Mouse (Mus musculus): ENCODE data around the gene Mark1. TPM values are rescaled to one million over a fixed set of nuclear protein-coding genes. Genes with fewer than 3 reads are reported as not detected.

The Mark1 gene
- total RNA-seq, 2 experiments from 2014 or later = 0.13 TPM; not detected in 1

- no peak for ATAC-seq (ENCODE audit: poor library complexity, severe bottlenecking)
Observed at GRCm38 (mm10) chr1:184897350-184897749, 102.0 kb downstream of the Mark1 start.

DNA sequence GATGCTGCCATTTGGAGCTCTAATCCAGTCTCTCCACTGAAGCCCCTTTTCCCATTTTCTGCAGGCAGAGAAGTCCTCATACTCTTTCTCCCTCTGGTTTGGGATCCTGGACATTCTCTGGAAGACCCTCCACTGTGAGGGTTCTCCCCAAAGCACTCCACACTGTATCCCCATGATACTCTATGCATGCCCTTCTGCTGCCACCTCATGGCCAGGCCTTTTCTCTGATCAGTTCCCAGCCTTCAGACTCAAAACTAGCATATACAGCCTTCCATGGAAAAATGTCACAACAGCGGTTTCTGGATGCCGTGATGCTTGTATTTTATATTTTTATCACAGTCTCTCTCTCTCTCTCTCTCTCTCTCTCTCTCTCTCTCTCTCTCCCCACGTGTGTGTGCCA lies 107.4 kb downstream of the Mark1 start:
- ATAC-seq (ENCODE audit: poor library complexity, severe bottlenecking) = no peak

- ATAC-seq (ENCODE audit: poor library complexity, severe bottlenecking) = no peak
Observed at GRCm38 (mm10) chr1:184889454-184889853, 109.9 kb downstream of the Mark1 start.

GRCm38 (mm10) chr1:184886160-184886559 lies 113.2 kb downstream of the Mark1 start:
- no peak for ATAC-seq (ENCODE audit: poor library complexity, severe bottlenecking)

GRCm38 (mm10) chr1:184882281-184883268 lies 116.8 kb downstream of the Mark1 start, which contains the start of gene C130074G19Rik:
TSS of gene C130074G19Rik (minus strand) at chr1:184883218.
- peak; percentile 67 for ATAC-seq (ENCODE audit: poor library complexity, severe bottlenecking)

DNA sequence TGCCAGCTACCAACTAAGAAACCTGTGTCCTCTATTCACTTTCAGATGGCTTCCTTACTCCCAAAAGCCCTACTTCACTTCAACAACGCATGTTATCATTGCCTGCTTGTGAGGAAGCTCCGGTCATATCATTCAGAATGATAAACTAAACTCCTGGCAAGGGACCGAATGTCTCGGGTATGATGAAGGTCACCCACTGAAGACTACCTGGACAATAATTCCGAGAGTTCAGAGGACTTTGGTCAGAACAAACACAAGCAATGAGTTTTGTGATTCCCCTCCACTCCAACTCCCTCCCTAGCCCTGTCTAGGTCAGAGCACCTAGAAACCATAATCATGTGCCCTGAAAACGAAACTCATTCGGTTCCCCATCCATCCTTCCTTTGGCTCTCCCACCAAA lies 117.5 kb downstream of the Mark1 start:
- no peak for ATAC-seq (ENCODE audit: poor library complexity, severe bottlenecking)

DNA sequence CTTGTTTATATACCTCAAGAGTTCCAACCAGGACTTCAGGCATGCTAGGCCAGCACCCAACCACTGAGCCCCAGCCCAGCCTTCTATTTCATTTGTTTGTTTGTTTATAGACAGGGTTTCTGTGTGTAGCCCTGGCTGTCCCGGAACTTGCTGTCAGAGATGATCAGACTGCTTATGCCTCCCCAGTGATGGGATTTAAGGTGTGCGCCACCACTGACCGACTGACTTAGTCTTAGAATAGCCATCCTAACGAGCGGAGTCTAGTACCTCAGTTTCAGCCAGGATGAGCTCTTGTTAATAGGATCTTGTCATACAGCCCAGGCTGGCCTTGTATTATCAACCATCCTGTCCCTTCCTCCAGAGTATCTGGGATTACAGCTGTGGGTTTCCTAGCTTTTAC lies 118.2 kb downstream of the Mark1 start:
- no peak for ATAC-seq (ENCODE audit: poor library complexity, severe bottlenecking)

DNA sequence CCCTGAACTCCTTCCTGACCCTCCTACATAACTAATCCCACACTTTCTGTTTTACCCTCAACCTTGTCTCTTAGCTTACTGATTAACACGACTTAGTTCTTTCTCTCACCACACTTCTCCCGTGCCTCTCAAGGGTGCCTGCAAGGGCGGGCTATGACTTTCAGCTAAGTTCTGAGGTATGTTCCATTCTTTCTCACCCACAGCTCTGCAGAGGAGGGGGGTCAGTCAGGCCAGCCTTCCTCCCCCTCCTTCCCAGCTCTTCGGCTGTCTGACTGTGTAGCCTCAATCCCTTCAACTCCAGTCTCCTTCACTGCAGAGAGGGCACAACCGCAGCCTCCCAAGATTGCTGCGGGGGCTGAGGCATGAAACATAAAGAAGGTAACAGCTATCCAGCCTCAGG lies 120.5 kb downstream of the Mark1 start:
- no peak for ATAC-seq (ENCODE audit: poor library complexity, severe bottlenecking)

GRCm38 (mm10) chr1:184877306-184877705 lies 122.1 kb downstream of the Mark1 start:
- no peak for ATAC-seq (ENCODE audit: poor library complexity, severe bottlenecking)

GRCm38 (mm10) chr1:184873910-184874309 lies 125.5 kb downstream of the Mark1 start:
- no peak for ATAC-seq (ENCODE audit: poor library complexity, severe bottlenecking)

- ATAC-seq (ENCODE audit: poor library complexity, severe bottlenecking) = no peak
Observed at GRCm38 (mm10) chr1:184872069-184872819, 127.1 kb downstream of the Mark1 start.

- ATAC-seq (ENCODE audit: poor library complexity, severe bottlenecking) = no peak
Observed at GRCm38 (mm10) chr1:184871506-184871905, 127.9 kb downstream of the Mark1 start.

DNA sequence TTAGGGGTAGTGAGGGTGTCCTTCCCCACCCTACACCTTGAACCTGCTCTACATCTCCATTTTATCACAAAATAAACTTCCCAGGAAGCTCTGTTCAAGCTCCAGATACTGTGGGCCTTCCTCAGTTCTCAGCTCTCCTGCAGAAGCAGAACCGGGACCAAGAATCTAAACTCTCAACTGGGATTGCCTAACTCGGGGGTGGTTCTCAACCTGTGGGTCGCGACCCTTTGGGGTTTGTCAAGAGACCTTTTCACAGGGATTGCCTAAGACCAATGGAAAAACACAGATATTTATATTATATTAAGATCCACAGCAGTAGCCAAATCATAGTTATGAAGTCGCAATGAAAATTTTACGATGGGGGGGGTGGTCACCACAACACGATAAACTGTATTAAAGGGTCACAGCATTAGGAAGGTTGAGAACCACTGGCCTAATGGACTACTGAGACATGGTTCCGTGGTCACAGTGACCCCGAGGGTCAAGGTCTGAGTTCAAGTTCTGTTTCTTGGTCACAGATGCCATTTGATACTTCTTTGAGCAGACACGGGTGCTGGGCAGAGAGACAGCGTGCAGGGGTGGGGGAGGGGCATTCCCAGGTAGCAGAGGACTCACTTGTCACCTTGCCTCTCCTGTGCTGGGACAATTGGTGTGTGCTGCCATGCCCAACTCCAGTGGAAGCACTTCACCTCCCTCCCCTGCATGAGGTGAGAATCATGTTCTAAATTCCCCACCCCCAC lies 128.6 kb downstream of the Mark1 start:
- ATAC-seq (ENCODE audit: poor library complexity, severe bottlenecking) = no peak

- ATAC-seq (ENCODE audit: poor library complexity, severe bottlenecking) = no peak
Observed at GRCm38 (mm10) chr1:184869939-184870565, 129.3 kb downstream of the Mark1 start.

- ATAC-seq (ENCODE audit: poor library complexity, severe bottlenecking) = no peak
Observed at GRCm38 (mm10) chr1:184867640-184868120, 131.7 kb downstream of the Mark1 start.

DNA sequence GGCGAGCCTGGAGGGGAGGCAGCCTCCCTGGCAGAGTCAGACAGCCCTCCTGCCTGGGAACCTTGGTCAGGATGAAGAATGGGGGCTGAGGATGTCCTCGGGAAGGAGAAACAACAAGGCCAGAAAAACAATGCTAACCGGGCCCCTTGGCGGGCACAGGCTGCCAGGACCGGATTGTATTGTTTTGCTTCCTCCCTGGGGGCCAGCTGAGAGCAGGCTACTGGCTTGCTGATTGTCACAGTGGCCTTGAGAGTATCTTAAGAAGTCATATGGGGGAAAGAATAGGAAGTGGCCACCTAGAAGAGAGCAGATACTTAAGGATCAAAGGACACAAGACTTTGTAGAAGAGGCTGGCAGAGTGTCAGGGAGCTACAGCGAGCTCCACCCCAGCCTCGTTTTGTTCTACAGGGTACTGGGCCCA lies 135.0 kb downstream of the Mark1 start:
- no peak for ATAC-seq (ENCODE audit: poor library complexity, severe bottlenecking)

GRCm38 (mm10) chr1:184862636-184863035 lies 136.7 kb downstream of the Mark1 start:
- no peak for ATAC-seq (ENCODE audit: poor library complexity, severe bottlenecking)

DNA sequence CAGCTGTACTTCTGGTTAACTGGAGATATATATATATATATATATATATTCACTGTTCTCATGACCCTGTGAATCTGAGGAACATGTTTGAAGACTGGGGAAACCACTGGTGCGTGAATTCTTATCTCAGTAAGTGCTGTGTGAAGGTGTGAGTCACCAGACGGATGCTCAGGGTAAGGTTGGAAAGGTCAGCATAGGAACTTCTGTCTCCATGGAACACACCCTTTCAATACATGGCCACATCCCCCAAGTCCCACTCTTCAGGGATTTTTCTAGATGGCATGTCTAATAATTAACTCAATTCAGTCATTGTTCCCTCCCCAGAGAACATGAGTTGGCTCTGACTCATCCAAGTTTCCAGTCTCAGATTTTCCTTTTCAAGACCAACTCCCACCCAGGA lies 137.8 kb downstream of the Mark1 start:
- ATAC-seq (ENCODE audit: poor library complexity, severe bottlenecking) = no peak

DNA sequence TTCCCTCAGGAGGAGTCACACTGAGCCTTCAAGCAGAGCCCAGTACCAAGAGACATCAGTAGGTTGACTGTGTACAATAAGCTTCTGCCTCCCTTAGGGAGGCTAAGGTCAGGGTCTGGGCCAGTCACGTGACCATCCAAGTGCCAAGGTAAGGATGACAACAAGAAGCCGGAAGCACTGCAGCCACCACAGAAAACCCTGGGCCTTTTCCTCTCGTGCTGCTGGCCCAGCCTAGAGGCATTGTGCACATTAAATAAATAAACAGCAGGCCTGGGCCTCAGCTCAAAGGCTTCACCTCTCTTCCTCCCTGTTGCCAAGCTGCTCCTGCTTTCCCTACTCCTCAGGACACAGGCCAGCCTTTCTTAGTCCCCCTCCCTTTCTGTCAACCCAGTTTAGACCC lies 139.1 kb downstream of the Mark1 start:
- no peak for ATAC-seq (ENCODE audit: poor library complexity, severe bottlenecking)

GRCm38 (mm10) chr1:184858253-184858652 lies 141.1 kb downstream of the Mark1 start:
- ATAC-seq (ENCODE audit: poor library complexity, severe bottlenecking) = no peak
